8 mouse cellular contexts compared by ENCODE assay signal in the genomic region with DNA sequence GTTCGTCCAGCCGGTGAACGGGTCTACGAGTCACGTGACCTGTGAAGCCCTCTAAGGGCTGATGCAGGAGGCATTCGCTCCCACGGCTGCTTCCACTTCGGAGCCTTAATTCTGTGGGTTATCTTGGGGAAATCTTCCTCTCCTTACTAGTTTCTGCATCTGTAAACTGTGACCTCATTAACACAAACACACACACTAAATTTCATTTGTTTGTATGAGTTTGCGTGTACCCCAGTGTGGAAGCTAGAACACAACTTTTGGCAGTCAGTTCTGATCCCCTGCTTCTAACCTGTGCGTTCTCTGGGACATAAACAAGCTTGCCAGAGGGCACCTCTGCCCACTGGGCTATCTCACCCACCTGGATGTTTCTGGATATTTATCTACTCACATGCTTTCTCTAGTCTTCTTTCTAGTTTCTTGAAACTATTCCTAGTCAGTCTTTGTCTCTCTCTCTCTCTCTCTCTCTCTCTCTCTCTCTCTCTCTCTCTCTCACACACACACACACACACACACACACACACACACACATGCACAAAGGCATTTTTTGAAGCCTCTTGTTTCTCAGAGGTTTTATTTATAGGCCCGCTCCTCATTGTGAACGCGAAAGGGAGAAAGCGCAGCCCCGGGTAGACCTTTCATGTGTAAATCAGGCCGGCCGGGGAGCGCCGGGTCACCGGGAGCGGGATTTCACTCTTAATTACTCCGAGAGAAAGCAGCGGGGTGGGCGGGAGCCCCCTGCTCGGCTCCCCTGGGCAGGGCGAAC. TPM values are rescaled to one million over a fixed set of nuclear protein-coding genes. Genes with fewer than 3 reads are reported as not detected.
DNase-seq lines count a peak whose midpoint lies in the region; ATAC-seq and TF ChIP-seq lines count a peak whose summit lies in the region.

No protein-coding gene starts in this region.

- no peaks in the 10 kb centered on the region for H3K36me3 ChIP-seq in embryonic facial prominence, embryonic 14.5 days (ENCODE audit: control insufficient read depth, insufficient read depth, low read length)
- no peaks in the 10 kb centered on the region for H3K36me3 ChIP-seq in limb, embryonic 11.5 days (ENCODE audit: control insufficient read depth, insufficient read depth, low read length)

- peak overlapping the region; percentile 61 for H3K9ac ChIP-seq in embryonic facial prominence, embryonic 14.5 days (ENCODE audit: low read depth, low read length)
- peak overlapping the region; percentile 52 for H3K9ac ChIP-seq in limb, embryonic 11.5 days (ENCODE audit: low read length)

- DNase-seq in left cerebral cortex, adult 2 months (ENCODE audit: extremely low spot score in 1 of 2, low spot score in 2 of 2): peak in 1 of 2 experiments; percentile 40
- no peak for DNase-seq in left cerebral cortex, postnatal 36 days (ENCODE audit: low spot score in 2 of 2)
- peak; percentile 80 for DNase-seq in embryonic facial prominence, embryonic 14.5 days (ENCODE audit: low spot score)
- peak; percentile 73 for DNase-seq in limb, embryonic 11.5 days (ENCODE audit: low spot score)
- peak; percentile 19 for DNase-seq in right cerebral cortex, postnatal 14 days
- no peak for DNase-seq in adrenal gland, adult 18-20 months (ENCODE audit: low spot score in 2 of 2)
- no peak for DNase-seq in adrenal gland, adult (ENCODE audit: inconsistent age in 2 of 2, low spot score in 1 of 2)

- peak overlapping the region; percentile 65 for H3K4me2 ChIP-seq in embryonic facial prominence, embryonic 14.5 days (ENCODE audit: low read depth, low read length)
- peak overlapping the region; percentile 46 for H3K4me2 ChIP-seq in limb, embryonic 11.5 days (ENCODE audit: low read depth, severe bottlenecking)

- peak overlapping the region; percentile 30; the same call in 1 of the 2 replicates for H3K4me3 ChIP-seq in left cerebral cortex, adult 2 months
- peak overlapping the region; percentile 31 for H3K4me3 ChIP-seq in embryonic facial prominence, embryonic 14.5 days (ENCODE audit: low read depth, low read length)
- no peak overlapping the region for H3K4me3 ChIP-seq in limb, embryonic 11.5 days (ENCODE audit: low read depth, low read length)

- intact Hi-C loops in left cerebral cortex, adult 2 months (cut with DNase I): no loop called here
- intact Hi-C loops in left cerebral cortex, postnatal 36 days (cut with DNase I): no loop called here

- H3K27me3 ChIP-seq in embryonic facial prominence, embryonic 14.5 days (replicated peaks; ENCODE audit: control insufficient read depth, insufficient read depth, low read length): no peaks in the 10 kb centered on the region
- no peaks in the 10 kb centered on the region for H3K27me3 ChIP-seq in limb, embryonic 11.5 days (ENCODE audit: control insufficient read depth, insufficient read depth, low read length)

- H3K9me3 ChIP-seq in embryonic facial prominence, embryonic 14.5 days (ENCODE audit: control insufficient read depth, low read length): no peaks in the 10 kb centered on the region
- H3K9me3 ChIP-seq in limb, embryonic 11.5 days (ENCODE audit: control insufficient read depth, low read length): no peaks in the 10 kb centered on the region

- peak; percentile 55; the same call in 1 of the 2 replicates for ATAC-seq in embryonic facial prominence, embryonic 14.5 days (ENCODE audit: low read depth)
- ATAC-seq in limb, embryonic 11.5 days (ENCODE audit: insufficient number of reproducible peaks, low FRiP score, low TSS enrichment, low read depth): no peak; the same call in 1 of the 2 replicates
- ATAC-seq in cerebellum, adult (ENCODE audit: insufficient number of reproducible peaks, low FRiP score, low TSS enrichment): no peak

- H3K27ac ChIP-seq in left cerebral cortex, adult 2 months: no peak overlapping the region
- no peak overlapping the region for H3K27ac ChIP-seq in embryonic facial prominence, embryonic 14.5 days (replicated peaks; ENCODE audit: low read depth, low read length)
- H3K27ac ChIP-seq in limb, embryonic 11.5 days (replicated peaks; ENCODE audit: low read depth, low read length): no peak overlapping the region

- no peak for TF ChIP-seq CTCF in left cerebral cortex, adult 2 months (IDR thresholded peaks at IDR 0.05)

- no peaks in the 10 kb centered on the region; the same call in 1 of the 2 replicates for H3K4me1 ChIP-seq in embryonic facial prominence, embryonic 14.5 days (ENCODE audit: control insufficient read depth, insufficient read depth, low read length)
- H3K4me1 ChIP-seq in limb, embryonic 11.5 days (ENCODE audit: control insufficient read depth, insufficient read depth, low read length): no peaks in the 10 kb centered on the region

- 24% methylated on average over 26 of the region's 26 CpGs for WGBS in embryonic facial prominence, embryonic 14.5 days
- 23% methylated on average over 26 of the region's 26 CpGs for WGBS in limb, embryonic 11.5 days

RNA-seq across cellular contexts. Expression of a gene that starts 24.8 kb away (rescaled TPM):
- 100 to 1,000 TPM; 701 to 719 TPM for total RNA-seq in left cerebral cortex, adult 2 months (2021)
- total RNA-seq in left cerebral cortex, postnatal 36 days (2021): 100 to 1,000 TPM; 677 to 817 TPM
- polyA plus RNA-seq in embryonic facial prominence, embryonic 14.5 days (2014; fragmentation: Nextera tagmentation; extraction: Ambion mirVana): 833 and 912 TPM in 2 replicates
- polyA plus RNA-seq in limb, embryonic 11.5 days (2014; fragmentation: Nextera tagmentation; extraction: Ambion mirVana): 712 and 734 TPM in 2 replicates
- 1,000 to 10,000 TPM; 1,252 to 1,785 TPM for total RNA-seq in adrenal gland, adult 18-20 months (2021)

RNA-seq across cellular contexts. Expression of a gene that starts 32.6 kb away (rescaled TPM):
- total RNA-seq in left cerebral cortex, adult 2 months (2021): 10 to 100 TPM; 21.4 to 24.5 TPM
- 10 to 100 TPM; 24.2 to 30.0 TPM for total RNA-seq in left cerebral cortex, postnatal 36 days (2021)
- 48.5 and 51.3 TPM in 2 replicates for polyA plus RNA-seq in embryonic facial prominence, embryonic 14.5 days (2014; fragmentation: Nextera tagmentation; extraction: Ambion mirVana)
- 59.8 and 64.4 TPM in 2 replicates for polyA plus RNA-seq in limb, embryonic 11.5 days (2014; fragmentation: Nextera tagmentation; extraction: Ambion mirVana)
- total RNA-seq in adrenal gland, adult 18-20 months (2021): 10 to 100 TPM; 29.5 to 48.1 TPM

RNA-seq across cellular contexts. Expression of a gene that starts 32.6 kb away (rescaled TPM):
- total RNA-seq in left cerebral cortex, adult 2 months (2021): 10 to 100 TPM; 20.6 to 20.9 TPM
- total RNA-seq in left cerebral cortex, postnatal 36 days (2021): 10 to 100 TPM; 20.3 to 21.7 TPM
- polyA plus RNA-seq in embryonic facial prominence, embryonic 14.5 days (2014; fragmentation: Nextera tagmentation; extraction: Ambion mirVana): 26.5 and 26.7 TPM in 2 replicates
- 42.5 and 46.7 TPM in 2 replicates for polyA plus RNA-seq in limb, embryonic 11.5 days (2014; fragmentation: Nextera tagmentation; extraction: Ambion mirVana)
- total RNA-seq in adrenal gland, adult 18-20 months (2021): 10 to 100 TPM; 18.3 to 22.5 TPM

RNA-seq across cellular contexts. Expression of a gene that starts 46.6 kb away (rescaled TPM):
- 10 to 100 TPM; 68.0 to 74.5 TPM for total RNA-seq in left cerebral cortex, adult 2 months (2021)
- 10 to 100 TPM; 62.5 to 70.6 TPM for total RNA-seq in left cerebral cortex, postnatal 36 days (2021)
- polyA plus RNA-seq in embryonic facial prominence, embryonic 14.5 days (2014; fragmentation: Nextera tagmentation; extraction: Ambion mirVana): 203 and 230 TPM in 2 replicates
- 417 and 433 TPM in 2 replicates for polyA plus RNA-seq in limb, embryonic 11.5 days (2014; fragmentation: Nextera tagmentation; extraction: Ambion mirVana)
- total RNA-seq in adrenal gland, adult 18-20 months (2021): 10 to 100 TPM; 67.0 to 70.1 TPM

RNA-seq across cellular contexts. Expression of a gene that starts 55.8 kb away (rescaled TPM):
- 10 to 100 TPM; 46.1 to 51.8 TPM for total RNA-seq in left cerebral cortex, adult 2 months (2021)
- 10 to 100 TPM; 46.9 to 51.3 TPM for total RNA-seq in left cerebral cortex, postnatal 36 days (2021)
- polyA plus RNA-seq in embryonic facial prominence, embryonic 14.5 days (2014; fragmentation: Nextera tagmentation; extraction: Ambion mirVana): 16.0 and 16.2 TPM in 2 replicates
- polyA plus RNA-seq in limb, embryonic 11.5 days (2014; fragmentation: Nextera tagmentation; extraction: Ambion mirVana): 45.9 and 48.3 TPM in 2 replicates
- 10 to 100 TPM; 12.4 to 20.8 TPM for total RNA-seq in adrenal gland, adult 18-20 months (2021)

Comparison
In these comparisons a context has a peak if more than half of its experiments do, and no peak if none do; other contexts are left out.
1. DNase-seq: peak in embryonic facial prominence, embryonic 14.5 days (single experiment), limb, embryonic 11.5 days (single experiment) and right cerebral cortex, postnatal 14 days (single experiment); none in left cerebral cortex, postnatal 36 days (0 of 2), adrenal gland, adult 18-20 months (0 of 2) and adrenal gland, adult (0 of 2).